Mouse (Mus musculus): Measurements from ENCODE around the gene Rnf169. TPM values are rescaled to one million over a fixed set of nuclear protein-coding genes. Genes with fewer than 3 reads are reported as not detected.

The Rnf169 gene
- 11.7 TPM for polyA plus RNA-seq (2017; shearing (Covaris generic))

DNA sequence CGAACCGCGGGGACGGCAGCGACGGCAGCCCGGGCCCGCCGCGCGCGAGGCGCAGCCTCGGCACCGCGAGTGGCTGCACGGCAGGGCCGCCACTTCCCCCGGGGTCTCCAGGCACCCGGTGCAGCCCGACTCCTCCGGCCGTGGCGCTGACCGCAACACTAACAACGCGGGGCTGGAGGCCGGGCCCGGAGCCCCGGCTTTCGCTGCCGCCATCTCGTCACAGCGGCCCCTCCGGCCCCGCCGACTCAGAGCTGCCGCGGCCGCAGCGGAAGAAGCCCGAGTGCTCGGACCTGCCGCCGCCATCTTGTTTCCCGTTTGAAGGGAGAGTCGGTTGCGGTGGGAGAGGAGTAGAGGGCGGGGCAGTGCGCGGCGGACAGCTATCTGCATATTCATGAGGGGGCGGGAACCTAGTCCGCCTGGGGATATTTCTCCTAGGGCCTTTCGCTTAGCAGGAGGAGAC lies at the start of gene Rnf169:
Gene Rnf169, minus strand, starts transcription at position 317 of the 460 bp plus-strand sequence.

DNA sequence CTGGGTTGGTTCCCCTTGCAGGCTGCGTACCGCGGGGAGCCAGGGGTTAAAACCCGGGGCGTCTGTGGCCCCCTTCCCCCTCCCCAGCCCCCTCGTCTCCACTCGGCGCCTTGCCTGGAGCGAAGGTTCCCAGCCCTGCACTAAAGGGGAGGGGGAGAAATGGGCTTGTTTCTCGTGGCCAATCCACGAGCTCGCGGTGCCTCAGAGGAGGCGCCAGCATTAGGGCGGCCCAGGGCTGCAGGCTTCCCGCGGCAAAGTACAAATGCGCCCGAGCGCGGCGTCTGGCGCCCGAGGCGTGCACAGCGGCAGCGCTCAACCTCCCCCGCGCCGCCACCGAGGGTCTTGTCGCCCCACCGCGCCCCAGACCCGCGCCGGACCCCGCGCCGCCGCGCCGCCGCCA lies 25.5 kb upstream of the Rnf169 start, which contains the start of gene Chrdl2:
Gene Chrdl2, plus strand, starts transcription at position 383 of the 400 bp plus-strand sequence.

Other genes starting within 250 kb of the Rnf169 start
- not detected for gene Olfr521, start 216.9 kb downstream of the Rnf169 start, polyA plus RNA-seq (2017; shearing (Covaris generic))
- gene Neu3, start 152.0 kb downstream of the Rnf169 start, polyA plus RNA-seq (2017; shearing (Covaris generic)): 19.9 TPM
- 0.17 TPM for gene Xrra1, start 121.3 kb downstream of the Rnf169 start, polyA plus RNA-seq (2017; shearing (Covaris generic))
- gene Spcs2, start 117.0 kb downstream of the Rnf169 start, polyA plus RNA-seq (2017; shearing (Covaris generic)): 453 TPM
- gene Chrdl2, start 25.7 kb upstream of the Rnf169 start, polyA plus RNA-seq (2017; shearing (Covaris generic)): not detected
- gene Pold3, start 141.1 kb upstream of the Rnf169 start, polyA plus RNA-seq (2017; shearing (Covaris generic)): 42.5 TPM
- 3.8 TPM for gene Lipt2, start 178.8 kb upstream of the Rnf169 start, polyA plus RNA-seq (2017; shearing (Covaris generic))
- gene Kcne3, start 196.1 kb upstream of the Rnf169 start, polyA plus RNA-seq (2017; shearing (Covaris generic)): not detected
- 4.2 TPM for gene Pgm2l1, start 246.9 kb upstream of the Rnf169 start, polyA plus RNA-seq (2017; shearing (Covaris generic))